Mouse (Mus musculus): ENCODE measurements at regions not wholly inside any gene's neighbourhood (a gene's known extent, or its start where the extent isn't known, plus 50 kb on each side); places are given as distances from the start of the nearest gene placed in this dataset.

GRCm38 (mm10) chr5:111942792-111943191, 209.1 kb downstream of the Gm26897 start:
- no peaks in the 10 kb centered on the region for H3K27me3 ChIP-seq (replicated peaks)
- no peak overlapping the region for H3K9ac ChIP-seq
- peaks cover 40% of the 10 kb centered on the region for H3K4me1 ChIP-seq
- no peak for ATAC-seq (replicated peaks)
- peak overlapping the region; percentile 88 for H3K27ac ChIP-seq
- 89% methylated on average over 2 of the region's 2 CpGs for WGBS
- H3K36me3 ChIP-seq (replicated peaks): no peaks in the 10 kb centered on the region
- H3K9me3 ChIP-seq: no peaks in the 10 kb centered on the region
- H3K4me2 ChIP-seq: no peak overlapping the region
- H3K4me3 ChIP-seq: no peak overlapping the region

- H3K36me3 ChIP-seq (replicated peaks): no peaks in the 10 kb centered on the region
- WGBS: 42% methylated on average over 21 of the region's 21 CpGs
- H3K9ac ChIP-seq: peak overlapping the region; percentile 4; the same call in 1 of the 2 replicates
- no peak overlapping the region for H3K4me3 ChIP-seq
- peak overlapping the region; percentile 51 for H3K4me2 ChIP-seq
- H3K27ac ChIP-seq: peak overlapping the region; percentile 88
- H3K4me1 ChIP-seq: peaks cover 40% of the 10 kb centered on the region
- ATAC-seq (replicated peaks): no peak
- no peaks in the 10 kb centered on the region for H3K9me3 ChIP-seq
- no peaks in the 10 kb centered on the region for H3K27me3 ChIP-seq (replicated peaks)
Measured at GRCm38 (mm10) chr5:111943337-111944162, 209.8 kb downstream of the Gm26897 start.

- Histone ChIP-seq H3K27ac (peak overlapping the region; percentile 88), H3K9ac (peak overlapping the region; percentile 32; the same call in 1 of the 2 replicates), H3K27me3 (replicated peaks) (no peaks in the 10 kb centered on the region), H3K4me1 (peaks cover 40% of the 10 kb centered on the region), H3K36me3 (replicated peaks) (no peaks in the 10 kb centered on the region), H3K9me3 (no peaks in the 10 kb centered on the region), H3K4me2 (peak overlapping the region; percentile 51), H3K4me3 (peak overlapping the region; percentile 20; the same call in 1 of the 2 replicates)
- peak; percentile 83 for ATAC-seq (replicated peaks)
- 10% methylated on average over 27 of the region's 28 CpGs for WGBS
Measured at GRCm38 (mm10) chr5:111944273-111944971, 210.7 kb downstream of the Gm26897 start.

GRCm38 (mm10) chr5:111944972-111945285, 211.2 kb downstream of the Gm26897 start:
- WGBS: 39% methylated on average over 3 of the region's 3 CpGs
- Histone ChIP-seq H3K9me3 (no peaks in the 10 kb centered on the region), H3K27ac (peak overlapping the region; percentile 88), H3K9ac (no peak overlapping the region; the same call in 1 of the 2 replicates), H3K36me3 (replicated peaks) (no peaks in the 10 kb centered on the region), H3K27me3 (replicated peaks) (no peaks in the 10 kb centered on the region), H3K4me2 (peak overlapping the region; percentile 51; the same call in 1 of the 2 replicates), H3K4me1 (peaks cover 40% of the 10 kb centered on the region), H3K4me3 (no peak overlapping the region)
- no peak for ATAC-seq (replicated peaks)

- no peak overlapping the region for H3K9ac ChIP-seq
- no peaks in the 10 kb centered on the region for H3K27me3 ChIP-seq (replicated peaks)
- H3K27ac ChIP-seq: 0 out of 2 replicates have a peak overlapping the region, but pooled peaks have one; percentile 9
- 84% methylated on average over 11 of the region's 11 CpGs for WGBS
- H3K4me1 ChIP-seq: peaks cover 39% of the 10 kb centered on the region
- H3K4me3 ChIP-seq: no peak overlapping the region
- no peak overlapping the region for H3K4me2 ChIP-seq
- H3K9me3 ChIP-seq: no peaks in the 10 kb centered on the region
- ATAC-seq (replicated peaks): no peak
- H3K36me3 ChIP-seq (replicated peaks): no peaks in the 10 kb centered on the region
Measured at GRCm38 (mm10) chr5:111946281-111946680, 212.6 kb downstream of the Gm26897 start.

GRCm38 (mm10) chr5:111957698-111958097, 224.0 kb downstream of the Gm26897 start:
- no peaks in the 10 kb centered on the region for H3K36me3 ChIP-seq (replicated peaks)
- peak overlapping the region; percentile 35 for H3K4me2 ChIP-seq
- WGBS: 31% methylated on average over 28 of the region's 28 CpGs
- H3K4me3 ChIP-seq: no peak overlapping the region
- peaks cover 16% of the 10 kb centered on the region; the same call in 1 of the 2 replicates for H3K27me3 ChIP-seq (replicated peaks)
- H3K27ac ChIP-seq: peak overlapping the region; percentile 23; the same call in 1 of the 2 replicates
- H3K9me3 ChIP-seq: no peaks in the 10 kb centered on the region
- ATAC-seq (replicated peaks): no peak
- H3K9ac ChIP-seq: no peak overlapping the region; the same call in 1 of the 2 replicates
- peaks cover 12% of the 10 kb centered on the region; the same call in 1 of the 2 replicates for H3K4me1 ChIP-seq

GRCm38 (mm10) chr5:111958226-111958625, 224.5 kb downstream of the Gm26897 start:
- Histone ChIP-seq H3K27ac (peak overlapping the region; percentile 23; the same call in 1 of the 2 replicates), H3K4me2 (peak overlapping the region; percentile 35), H3K4me3 (no peak overlapping the region), H3K9ac (no peak overlapping the region), H3K4me1 (peaks cover 12% of the 10 kb centered on the region; the same call in 1 of the 2 replicates), H3K36me3 (replicated peaks) (no peaks in the 10 kb centered on the region), H3K27me3 (replicated peaks) (peaks cover 16% of the 10 kb centered on the region; the same call in 1 of the 2 replicates), H3K9me3 (no peaks in the 10 kb centered on the region)
- no peak for ATAC-seq (replicated peaks)
- 23% methylated on average over 17 of the region's 17 CpGs for WGBS

- Histone ChIP-seq H3K4me1 (peaks cover 7% of the 10 kb centered on the region; the same call in 1 of the 2 replicates), H3K9me3 (no peaks in the 10 kb centered on the region), H3K4me3 (no peak overlapping the region), H3K9ac (no peak overlapping the region), H3K36me3 (replicated peaks) (no peaks in the 10 kb centered on the region), H3K27me3 (replicated peaks) (no peaks in the 10 kb centered on the region), H3K4me2 (no peak overlapping the region), H3K27ac (no peak overlapping the region)
- 87% methylated on average over 7 of the region's 7 CpGs for WGBS
- ATAC-seq (replicated peaks): no peak
Measured at GRCm38 (mm10) chr5:111965311-111965710, 231.6 kb downstream of the Gm26897 start.

GRCm38 (mm10) chr5:111968121-111968520, 234.4 kb downstream of the Gm26897 start:
- Histone ChIP-seq H3K4me3 (no peak overlapping the region), H3K4me1 (peaks cover 7% of the 10 kb centered on the region; the same call in 1 of the 2 replicates), H3K27me3 (replicated peaks) (no peaks in the 10 kb centered on the region), H3K9me3 (no peaks in the 10 kb centered on the region), H3K9ac (no peak overlapping the region), H3K36me3 (replicated peaks) (no peaks in the 10 kb centered on the region), H3K4me2 (no peak overlapping the region), H3K27ac (peak overlapping the region; percentile 64)
- WGBS: 36% methylated on average over 11 of the region's 11 CpGs
- no peak for ATAC-seq (replicated peaks)

GRCm38 (mm10) chr5:111968701-111969100, 235.0 kb downstream of the Gm26897 start:
- H3K4me1 ChIP-seq: peaks cover 7% of the 10 kb centered on the region; the same call in 1 of the 2 replicates
- no peak overlapping the region for H3K9ac ChIP-seq
- no peak for ATAC-seq (replicated peaks)
- no peak overlapping the region for H3K4me2 ChIP-seq
- no peaks in the 10 kb centered on the region for H3K36me3 ChIP-seq (replicated peaks)
- H3K4me3 ChIP-seq: no peak overlapping the region
- peak overlapping the region; percentile 64 for H3K27ac ChIP-seq
- H3K9me3 ChIP-seq: no peaks in the 10 kb centered on the region
- WGBS: 76% methylated on average over 1 of the region's 1 CpGs
- H3K27me3 ChIP-seq (replicated peaks): no peaks in the 10 kb centered on the region

GRCm38 (mm10) chr5:111971193-111971592, 237.5 kb downstream of the Gm26897 start:
- no peak for ATAC-seq (replicated peaks)
- Histone ChIP-seq H3K4me2 (no peak overlapping the region), H3K4me3 (no peak overlapping the region), H3K4me1 (peaks cover 7% of the 10 kb centered on the region; the same call in 1 of the 2 replicates), H3K9ac (no peak overlapping the region), H3K36me3 (replicated peaks) (no peaks in the 10 kb centered on the region), H3K9me3 (no peaks in the 10 kb centered on the region), H3K27ac (no peak overlapping the region), H3K27me3 (replicated peaks) (no peaks in the 10 kb centered on the region)
- 80% methylated on average over 3 of the region's 3 CpGs for WGBS

- no peak for ATAC-seq (replicated peaks)
- Histone ChIP-seq H3K4me3 (no peak overlapping the region), H3K9me3 (no peaks in the 10 kb centered on the region), H3K9ac (no peak overlapping the region), H3K27me3 (replicated peaks) (no peaks in the 10 kb centered on the region), H3K36me3 (replicated peaks) (no peaks in the 10 kb centered on the region), H3K4me2 (no peak overlapping the region), H3K27ac (no peak overlapping the region), H3K4me1 (peaks cover 7% of the 10 kb centered on the region; the same call in 1 of the 2 replicates)
- WGBS: 63% methylated on average over 3 of the region's 3 CpGs
Measured at GRCm38 (mm10) chr5:111971952-111972351, 238.2 kb downstream of the Gm26897 start.
